Mouse (Mus musculus) bone marrow macrophage, adult 2 months (primary cell): ENCODE data around the gene Ddx20.

Experiments
- CTCF ChIP-seq: IDR thresholded peaks from 2 replicates; pipeline ENCODE4 v1.5.1; 2012; ENCODE audit warnings: low read depth, mild to moderate bottlenecking, low read length, moderate library complexity
- POLR2A ChIP-seq: IDR thresholded peaks from 2 replicates; pipeline ENCODE4 v1.6.1; 2012; ENCODE audit warnings: mild to moderate bottlenecking, low read depth, low read length, borderline replicate concordance

DNA sequence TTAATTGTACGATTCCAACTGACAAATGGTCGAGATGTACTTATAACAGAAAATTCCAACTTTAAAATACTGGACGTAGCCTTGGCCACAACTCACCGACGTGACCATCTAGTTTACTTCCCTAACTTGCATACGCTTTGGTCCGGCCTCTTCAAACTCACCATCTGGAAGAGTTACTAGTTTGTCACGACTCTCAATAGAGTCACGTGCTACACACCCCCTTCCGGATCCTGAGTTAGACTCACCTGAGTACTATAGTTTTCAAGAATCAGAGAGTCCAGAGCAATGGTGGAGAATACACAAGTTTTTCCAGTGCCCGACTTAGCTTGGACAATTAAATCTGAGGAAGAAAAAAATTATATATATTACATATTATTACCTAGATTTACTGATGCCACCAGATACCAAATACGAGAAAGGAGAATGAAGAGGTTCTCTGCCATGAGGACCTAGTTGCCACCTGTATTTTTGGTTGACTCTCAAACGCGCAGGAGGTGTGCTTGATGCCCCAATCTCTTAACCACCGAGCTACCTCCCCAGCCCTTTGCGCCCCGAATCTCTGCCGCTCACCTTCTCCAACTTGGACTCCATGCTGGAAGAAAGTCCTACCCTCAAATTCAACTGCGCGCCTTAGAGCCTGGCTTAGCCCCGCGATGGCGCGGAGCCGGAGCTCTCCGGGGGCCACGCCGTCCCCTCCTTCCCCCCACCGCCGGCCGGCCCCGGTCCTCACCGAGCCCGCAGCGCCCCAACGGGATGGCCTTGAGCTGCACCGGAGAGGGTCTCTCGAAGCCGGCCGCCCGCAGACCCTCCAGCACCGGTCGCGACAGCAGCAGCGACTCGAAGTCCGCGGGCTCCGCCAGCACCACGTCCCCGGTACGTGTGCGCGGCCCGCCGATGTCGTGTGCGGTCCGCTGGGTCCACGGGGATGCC is 715 bp downstream of the Ddx20 start:
- TF ChIP-seq CTCF (no peak), POLR2A (no peak)
